Mouse (Mus musculus): Measurements from ENCODE around the gene Ranbp3. TPM values are rescaled to one million over a fixed set of nuclear protein-coding genes. Genes with fewer than 3 reads are reported as not detected.

Ranbp3 gene
- polyA plus RNA-seq, 1 experiment from 2014 or later = 120 TPM

DNA sequence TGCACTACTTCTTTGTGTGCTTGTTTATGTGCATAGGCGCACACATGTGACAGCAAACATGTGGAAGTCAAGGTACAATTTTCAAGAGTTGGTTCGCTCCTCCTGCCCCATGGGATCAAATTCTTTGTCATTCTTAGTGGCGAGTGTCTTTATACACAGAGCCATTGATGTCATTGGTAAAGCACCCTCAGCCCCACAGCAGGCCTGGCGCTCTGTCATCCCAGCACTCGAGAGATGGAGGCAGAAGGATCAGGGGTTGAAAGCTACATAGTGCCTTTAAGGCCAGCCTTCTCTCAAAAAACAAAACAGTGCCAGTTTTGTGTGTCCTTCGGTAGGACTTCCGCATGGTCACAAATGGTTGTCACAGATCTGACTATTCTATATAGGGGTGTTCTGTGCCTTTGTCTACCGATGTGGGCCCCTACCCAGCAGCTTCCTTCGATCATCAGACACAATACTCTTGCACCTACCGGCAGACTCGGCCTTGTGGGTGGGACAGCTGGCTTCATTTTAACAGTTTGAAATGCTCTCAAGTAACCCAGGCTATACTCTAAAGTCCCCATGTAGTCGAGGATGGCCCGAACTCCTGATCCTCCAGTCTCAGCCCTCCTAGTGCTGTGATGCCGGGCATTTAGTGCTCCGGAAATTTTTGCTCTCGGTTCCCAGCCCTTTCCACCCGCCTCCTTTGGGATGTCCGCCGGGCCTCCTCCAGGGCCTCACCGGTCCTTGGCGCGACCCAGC is 43.0 kb downstream of the Ranbp3 start:
- Histone ChIP-seq H3K4me1 (replicated peaks; ENCODE audit: control insufficient read depth, insufficient read depth, low read length) (peaks cover 30% of the 10 kb centered on the region), H3K9me3 (ENCODE audit: control insufficient read depth, low read length) (no peaks in the 10 kb centered on the region), H3K36me3 (ENCODE audit: control insufficient read depth, insufficient read depth) (peaks cover 5% of the 10 kb centered on the region), H3K27ac (ENCODE audit: low read length) (peak overlapping the region; percentile 86), H3K4me3 (replicated peaks; ENCODE audit: low read length) (peak overlapping the region; percentile 87), H3K4me2 (ENCODE audit: low read length) (peak overlapping the region; percentile 73), H3K27me3 (replicated peaks; ENCODE audit: control insufficient read depth, insufficient read depth, low read length) (no peaks in the 10 kb centered on the region), H3K9ac (replicated peaks; ENCODE audit: low read depth, low read length) (peak overlapping the region; percentile 85)
- no peak for ATAC-seq
- 24% methylated on average over 22 of the region's 22 CpGs for WGBS

DNA sequence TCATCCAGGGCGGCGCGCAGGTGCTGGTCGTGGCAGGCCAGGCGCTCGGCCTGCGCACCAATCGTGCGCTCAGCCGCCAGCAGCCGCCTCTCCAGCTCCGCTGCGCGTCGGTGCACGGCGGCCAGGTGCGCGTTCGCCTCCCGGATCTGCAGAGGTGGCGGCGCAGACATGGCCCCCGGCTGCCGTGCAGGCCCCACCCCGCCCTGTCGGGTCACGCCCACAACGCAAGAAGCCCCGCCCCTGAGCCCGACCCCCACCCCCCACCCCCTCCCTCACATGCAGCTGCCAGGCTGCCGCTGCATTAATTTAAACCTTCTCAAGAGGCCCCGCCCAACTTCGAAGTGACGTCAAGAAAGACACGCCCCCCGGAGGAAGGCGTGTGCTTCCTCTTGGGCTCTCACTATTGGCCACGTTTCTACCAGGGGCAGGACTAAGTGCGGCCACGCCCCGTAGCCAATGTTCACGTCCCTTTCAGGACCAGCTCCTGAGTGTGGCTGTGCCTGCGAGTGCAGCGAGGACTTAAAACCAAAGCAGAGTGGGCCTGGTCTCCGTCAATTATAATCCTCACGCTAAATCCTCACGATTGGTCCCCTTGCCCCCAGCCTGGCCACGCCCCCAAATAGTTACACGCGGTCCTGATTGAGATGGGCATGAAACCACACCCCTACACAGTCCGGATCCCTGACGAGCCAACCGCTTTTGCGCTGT is 43.7 kb downstream of the Ranbp3 start:
- peak overlapping the region; percentile 73 for H3K4me2 ChIP-seq (ENCODE audit: low read length)
- no peaks in the 10 kb centered on the region for H3K9me3 ChIP-seq (ENCODE audit: control insufficient read depth, low read length)
- H3K9ac ChIP-seq (replicated peaks; ENCODE audit: low read depth, low read length) = peak overlapping the region; percentile 92
- peak overlapping the region; percentile 87 for H3K4me3 ChIP-seq (replicated peaks; ENCODE audit: low read length)
- peak overlapping the region; percentile 86 for H3K27ac ChIP-seq (ENCODE audit: low read length)
- H3K4me1 ChIP-seq (replicated peaks; ENCODE audit: control insufficient read depth, insufficient read depth, low read length) = peaks cover 30% of the 10 kb centered on the region
- no peaks in the 10 kb centered on the region for H3K27me3 ChIP-seq (replicated peaks; ENCODE audit: control insufficient read depth, insufficient read depth, low read length)
- under 1% methylated on average over 55 of the region's 55 CpGs for WGBS
- ATAC-seq = peak; percentile 93
- peaks cover 4% of the 10 kb centered on the region; the same call in 1 of the 2 replicates for H3K36me3 ChIP-seq (ENCODE audit: control insufficient read depth, insufficient read depth)

DNA sequence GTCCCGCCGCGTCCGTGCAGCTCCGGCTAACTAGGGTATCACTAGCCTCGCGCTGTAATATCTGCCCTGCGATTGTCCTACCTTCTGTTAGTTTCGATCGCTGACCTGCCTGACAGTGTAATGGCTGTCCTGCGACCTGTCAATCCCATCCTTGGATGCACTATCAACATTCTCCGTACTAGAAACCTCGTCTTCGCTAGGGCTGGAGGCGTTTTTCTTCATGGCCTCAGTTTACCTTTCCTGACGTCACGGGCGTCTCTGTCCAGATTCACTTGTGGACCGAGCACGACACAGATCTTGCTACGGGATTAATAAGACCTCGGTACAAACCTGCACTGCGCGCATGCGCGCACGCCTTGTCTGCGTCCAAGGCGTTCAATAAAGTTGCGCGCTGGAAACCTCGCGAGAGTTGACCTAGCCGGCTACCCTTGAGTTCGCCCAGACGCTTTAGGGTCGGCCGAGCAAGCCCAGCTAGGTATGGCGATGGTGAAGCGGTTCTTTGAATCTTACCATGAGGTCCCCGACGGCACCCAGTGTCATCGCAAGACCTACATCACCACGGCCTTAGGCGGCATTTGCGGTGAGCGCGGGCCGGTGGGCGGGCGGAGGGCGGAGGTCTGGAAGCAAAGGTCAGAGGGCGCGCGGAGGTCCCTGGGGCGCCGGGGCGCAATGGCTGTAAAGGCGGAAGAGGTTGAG is 44.4 kb downstream of the Ranbp3 start, which contains the start of the genes Ndufa11 and Vmac:
Ndufa11 (plus strand) TSS at position 405 of the 696 bp plus-strand sequence.
Vmac (minus strand) TSS at position 660 of the 696 bp plus-strand sequence.
- peak within 1 kb of the TSS; percentile 73 for H3K4me2 ChIP-seq (ENCODE audit: low read length)
- H3K27me3 ChIP-seq (replicated peaks; ENCODE audit: control insufficient read depth, insufficient read depth, low read length) = no peaks in the 10 kb centered on the region
- peak; percentile 75 for ATAC-seq
- peak within 1 kb of the TSS; percentile 86 for H3K27ac ChIP-seq (ENCODE audit: low read length)
- no peaks in the 10 kb centered on the region for H3K9me3 ChIP-seq (ENCODE audit: control insufficient read depth, low read length)
- H3K9ac ChIP-seq (replicated peaks; ENCODE audit: low read depth, low read length) = peak within 1 kb of the TSS; percentile 92
- peaks cover 4% of the 10 kb centered on the region; the same call in 1 of the 2 replicates for H3K36me3 ChIP-seq (ENCODE audit: control insufficient read depth, insufficient read depth)
- WGBS = under 1% methylated on average over 59 of the region's 59 CpGs
- peak within 1 kb of the TSS; percentile 87 for H3K4me3 ChIP-seq (replicated peaks; ENCODE audit: low read length)
- H3K4me1 ChIP-seq (replicated peaks; ENCODE audit: control insufficient read depth, insufficient read depth, low read length) = peaks cover 30% of the 10 kb centered on the region

DNA sequence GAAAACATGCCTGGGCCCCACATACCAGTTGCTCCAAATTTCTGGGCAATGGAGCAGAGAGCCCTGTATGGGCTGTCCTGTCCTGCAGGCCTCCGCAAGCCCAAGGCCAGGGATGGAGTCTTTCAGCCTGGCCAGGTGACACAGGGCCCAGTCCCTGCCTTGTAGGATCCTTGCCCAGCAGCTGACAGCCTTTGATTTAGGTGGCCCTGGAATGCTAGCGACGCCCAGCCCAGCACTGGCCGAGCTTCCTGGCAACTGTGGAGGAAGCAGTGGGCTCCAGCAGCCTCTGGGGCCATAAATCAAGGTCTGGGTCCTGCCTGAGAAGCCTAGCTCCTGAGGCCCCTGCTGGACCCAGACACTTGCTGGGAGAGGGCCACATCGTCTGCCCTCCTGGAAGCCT is 49.3 kb downstream of the Ranbp3 start:
- WGBS = 96% methylated on average over 5 of the region's 5 CpGs
- H3K4me3 ChIP-seq (replicated peaks; ENCODE audit: low read length) = no peak overlapping the region
- peaks cover 19% of the 10 kb centered on the region for H3K4me1 ChIP-seq (replicated peaks; ENCODE audit: control insufficient read depth, insufficient read depth, low read length)
- H3K4me2 ChIP-seq (ENCODE audit: low read length) = no peak overlapping the region
- no peaks in the 10 kb centered on the region for H3K27me3 ChIP-seq (replicated peaks; ENCODE audit: control insufficient read depth, insufficient read depth, low read length)
- ATAC-seq = no peak
- H3K9me3 ChIP-seq (ENCODE audit: control insufficient read depth, low read length) = no peaks in the 10 kb centered on the region; the same call in 1 of the 2 replicates
- peaks cover 6% of the 10 kb centered on the region; the same call in 1 of the 2 replicates for H3K36me3 ChIP-seq (ENCODE audit: control insufficient read depth, insufficient read depth)
- H3K27ac ChIP-seq (ENCODE audit: low read length) = no peak overlapping the region
- H3K9ac ChIP-seq (replicated peaks; ENCODE audit: low read depth, low read length) = no peak overlapping the region

DNA sequence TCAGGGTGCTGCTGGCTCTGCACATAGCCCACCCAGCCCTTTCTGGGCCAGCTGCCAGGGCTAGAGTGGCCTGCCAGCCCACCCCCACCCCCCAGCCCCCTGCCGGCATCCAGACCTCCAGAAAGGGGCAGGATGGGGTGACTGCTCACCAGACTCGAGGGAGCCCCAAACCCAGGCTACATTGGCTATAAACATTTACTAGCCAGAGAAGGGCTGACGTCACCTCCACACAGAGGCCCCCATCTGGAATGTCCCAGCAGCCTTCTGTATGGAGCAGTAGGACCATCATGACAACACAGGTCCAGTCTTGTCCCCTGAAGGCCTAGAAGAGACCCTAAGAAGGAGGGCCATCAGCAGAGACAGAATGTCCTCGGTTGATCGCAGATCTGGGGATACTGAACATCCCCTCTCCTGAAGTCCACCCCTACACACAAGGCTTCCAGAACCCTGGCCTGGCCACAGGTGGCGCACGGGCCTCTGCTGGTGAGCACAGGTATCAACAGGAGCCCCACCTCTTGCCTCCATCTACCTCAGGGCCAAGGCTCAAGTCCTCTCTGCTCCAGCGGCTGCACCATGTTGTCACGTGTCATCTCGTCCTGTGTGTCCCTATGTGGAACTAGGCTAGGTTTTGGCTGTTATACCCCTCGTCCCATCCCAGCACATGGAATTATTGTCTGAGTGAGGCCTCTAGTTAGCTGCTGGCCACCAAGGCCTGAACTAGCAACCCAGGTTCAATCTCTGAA is 50.5 kb downstream of the Ranbp3 start:
- H3K27ac ChIP-seq (ENCODE audit: low read length) = no peak overlapping the region
- H3K9me3 ChIP-seq (ENCODE audit: control insufficient read depth, low read length) = no peaks in the 10 kb centered on the region; the same call in 1 of the 2 replicates
- ATAC-seq = no peak
- no peak overlapping the region for H3K9ac ChIP-seq (replicated peaks; ENCODE audit: low read depth, low read length)
- H3K27me3 ChIP-seq (replicated peaks; ENCODE audit: control insufficient read depth, insufficient read depth, low read length) = no peaks in the 10 kb centered on the region
- 84% methylated on average over 11 of the region's 11 CpGs for WGBS
- no peak overlapping the region for H3K4me2 ChIP-seq (ENCODE audit: low read length)
- H3K4me3 ChIP-seq (replicated peaks; ENCODE audit: low read length) = no peak overlapping the region
- peaks cover 15% of the 10 kb centered on the region for H3K4me1 ChIP-seq (replicated peaks; ENCODE audit: control insufficient read depth, insufficient read depth, low read length)
- peaks cover 6% of the 10 kb centered on the region; the same call in 1 of the 2 replicates for H3K36me3 ChIP-seq (ENCODE audit: control insufficient read depth, insufficient read depth)

DNA sequence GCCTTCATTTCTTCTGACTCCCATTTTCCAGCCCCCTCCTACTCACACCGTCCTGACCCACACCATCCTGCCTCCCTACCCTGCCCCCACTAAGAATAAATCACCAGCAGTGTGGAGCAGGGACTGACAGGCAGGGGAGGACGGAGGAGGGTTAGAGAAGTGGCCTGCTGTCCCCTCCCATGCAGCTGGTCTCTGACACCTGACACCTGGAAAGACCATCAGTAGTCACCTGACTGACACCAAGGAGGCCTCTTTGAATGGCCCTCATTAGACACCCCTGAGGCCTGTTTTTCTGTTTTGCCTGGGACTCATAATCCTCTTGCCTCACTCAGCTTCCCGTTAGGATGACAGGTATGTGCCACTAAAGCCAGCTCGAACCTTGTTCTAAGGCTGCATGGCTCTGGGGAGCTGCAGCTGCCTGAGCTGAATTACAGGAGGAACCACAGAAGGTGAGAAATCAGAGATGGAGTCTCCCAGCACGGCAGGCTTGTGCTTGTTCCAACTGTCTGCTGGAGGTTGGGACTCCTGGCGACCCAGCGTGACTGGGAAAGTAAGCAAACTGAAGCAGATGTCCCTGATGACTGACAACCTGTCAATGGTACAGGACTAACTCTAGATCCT is 54.0 kb downstream of the Ranbp3 start:
- no peak overlapping the region for H3K9ac ChIP-seq (replicated peaks; ENCODE audit: low read depth, low read length)
- 0 out of 2 replicates have a peak, but pooled peaks cover 3% of the 10 kb centered on the region for H3K36me3 ChIP-seq (ENCODE audit: control insufficient read depth, insufficient read depth)
- H3K9me3 ChIP-seq (ENCODE audit: control insufficient read depth, low read length) = no peaks in the 10 kb centered on the region; the same call in 1 of the 2 replicates
- H3K27ac ChIP-seq (ENCODE audit: low read length) = no peak overlapping the region
- H3K4me3 ChIP-seq (replicated peaks; ENCODE audit: low read length) = no peak overlapping the region
- WGBS = 8% methylated on average over 7 of the region's 7 CpGs
- H3K4me1 ChIP-seq (replicated peaks; ENCODE audit: control insufficient read depth, insufficient read depth, low read length) = peaks cover 5% of the 10 kb centered on the region; the same call in 1 of the 2 replicates
- no peak for ATAC-seq
- H3K27me3 ChIP-seq (replicated peaks; ENCODE audit: control insufficient read depth, insufficient read depth, low read length) = no peaks in the 10 kb centered on the region
- H3K4me2 ChIP-seq (ENCODE audit: low read length) = no peak overlapping the region

DNA sequence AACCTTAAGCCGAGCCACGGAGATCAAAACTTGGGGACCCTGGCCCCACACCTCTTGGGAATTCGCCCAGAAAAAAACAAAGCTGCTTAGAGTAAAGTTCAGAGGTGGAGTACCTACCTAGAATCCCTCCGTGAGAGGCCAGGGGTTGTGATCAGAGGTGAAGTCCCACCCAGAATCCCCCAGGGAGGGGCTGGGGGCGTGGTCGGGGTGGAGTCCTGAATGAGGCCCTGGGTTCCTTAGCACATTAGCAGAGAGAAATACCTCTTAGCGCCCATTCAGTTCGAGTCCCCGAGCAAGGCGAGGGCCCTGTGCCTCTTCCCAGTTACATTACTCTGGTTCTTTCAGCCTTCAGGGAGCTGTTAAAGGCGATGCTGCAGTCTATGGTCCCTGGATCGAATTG is 54.6 kb downstream of the Ranbp3 start:
- Histone ChIP-seq H3K27ac (ENCODE audit: low read length) (no peak overlapping the region), H3K4me1 (replicated peaks; ENCODE audit: control insufficient read depth, insufficient read depth, low read length) (peaks cover 5% of the 10 kb centered on the region; the same call in 1 of the 2 replicates), H3K4me2 (ENCODE audit: low read length) (no peak overlapping the region), H3K9ac (replicated peaks; ENCODE audit: low read depth, low read length) (no peak overlapping the region), H3K9me3 (ENCODE audit: control insufficient read depth, low read length) (no peaks in the 10 kb centered on the region; the same call in 1 of the 2 replicates), H3K27me3 (replicated peaks; ENCODE audit: control insufficient read depth, insufficient read depth, low read length) (no peaks in the 10 kb centered on the region), H3K36me3 (ENCODE audit: control insufficient read depth, insufficient read depth) (0 out of 2 replicates have a peak, but pooled peaks cover 2% of the 10 kb centered on the region), H3K4me3 (replicated peaks; ENCODE audit: low read length) (no peak overlapping the region)
- 11% methylated on average over 12 of the region's 12 CpGs for WGBS
- no peak for ATAC-seq

DNA sequence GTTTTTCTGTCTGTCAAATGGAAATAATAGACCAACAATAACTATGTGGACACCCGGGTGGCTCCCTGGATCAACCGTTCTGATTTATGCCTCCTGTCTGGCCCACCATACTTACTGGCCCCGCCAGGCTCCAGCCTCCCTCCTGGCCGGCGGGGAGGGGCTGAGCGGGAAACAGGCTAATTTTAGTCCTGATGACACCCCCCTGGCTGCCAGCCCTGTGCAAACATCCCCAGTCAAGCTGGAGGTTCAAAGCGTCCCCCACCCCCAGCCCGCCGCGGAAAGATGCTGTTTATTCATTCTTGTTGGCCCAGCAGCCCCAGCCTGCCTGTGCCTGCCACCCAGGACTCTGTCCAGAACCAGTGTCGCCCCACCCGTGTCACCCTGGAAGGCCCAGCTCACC is 55.0 kb downstream of the Ranbp3 start:
- no peaks in the 10 kb centered on the region; the same call in 1 of the 2 replicates for H3K9me3 ChIP-seq (ENCODE audit: control insufficient read depth, low read length)
- H3K9ac ChIP-seq (replicated peaks; ENCODE audit: low read depth, low read length) = no peak overlapping the region
- no peak overlapping the region for H3K4me3 ChIP-seq (replicated peaks; ENCODE audit: low read length)
- ATAC-seq = no peak
- H3K36me3 ChIP-seq (ENCODE audit: control insufficient read depth, insufficient read depth) = no peaks in the 10 kb centered on the region
- 43% methylated on average over 12 of the region's 12 CpGs for WGBS
- H3K4me2 ChIP-seq (ENCODE audit: low read length) = no peak overlapping the region
- H3K27ac ChIP-seq (ENCODE audit: low read length) = no peak overlapping the region
- H3K4me1 ChIP-seq (replicated peaks; ENCODE audit: control insufficient read depth, insufficient read depth, low read length) = peaks cover 5% of the 10 kb centered on the region; the same call in 1 of the 2 replicates
- no peaks in the 10 kb centered on the region for H3K27me3 ChIP-seq (replicated peaks; ENCODE audit: control insufficient read depth, insufficient read depth, low read length)

Measured in forebrain, embryonic 16.5 days (tissue).